Mouse (Mus musculus): ENCODE measurements around the gene Tmem221. TPM values are rescaled to one million over a fixed set of nuclear protein-coding genes. Genes with fewer than 3 reads are reported as not detected.

Gene Tmem221
- total and polyA plus RNA-seq, 3 experiments, result 1.7 to 5.1 TPM; not detected in 1

DNA sequence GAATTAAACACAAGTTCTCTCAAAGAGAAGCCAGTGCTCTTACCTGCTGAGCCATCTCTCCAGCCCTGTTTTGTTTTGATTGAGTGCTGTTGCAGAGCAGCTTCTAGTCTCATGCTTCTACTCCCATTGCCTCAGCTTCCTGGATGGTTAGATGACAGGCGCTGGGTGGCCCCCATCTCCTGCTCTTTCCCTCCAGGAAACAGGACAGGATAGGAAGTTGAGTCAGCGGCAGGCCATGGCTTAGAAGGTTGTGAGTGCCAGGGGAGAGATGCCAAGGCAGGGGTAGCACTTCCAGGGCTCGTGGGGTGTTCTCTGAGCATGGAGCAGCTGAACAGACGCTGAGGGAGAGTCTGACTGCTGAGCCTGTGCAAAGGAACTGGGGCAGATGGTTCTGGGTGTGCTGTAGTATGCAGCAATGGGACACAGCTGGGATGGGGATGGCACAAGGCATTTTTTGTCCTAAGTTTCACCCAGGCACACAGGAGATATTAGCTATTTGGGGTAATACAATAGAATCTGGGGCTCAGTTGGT is 19.3 kb upstream of the Tmem221 start:
- Histone ChIP-seq H3K36me3 (ENCODE audit: control insufficient read depth in 1 of 2, insufficient read depth in 2 of 2, low read length in 2 of 2) (no peaks in the 10 kb centered on the region), H3K4me3 (ENCODE audit: control insufficient read depth in 1 of 2, insufficient read depth in 1 of 2, low read depth in 2 of 2, low read length in 2 of 2) (no peak overlapping the region), H3K9ac (ENCODE audit: control insufficient read depth, low read depth, low read length, poor library complexity, severe bottlenecking) (no peak overlapping the region), H3K79me2 (ENCODE audit: control insufficient read depth, insufficient read depth, low read length, poor library complexity) (no peaks in the 10 kb centered on the region), H3K9me3 (replicated peaks; ENCODE audit: insufficient read depth, low read length) (no peaks in the 10 kb centered on the region), H3K27me3 (ENCODE audit: control insufficient read depth in 1 of 2, insufficient read depth in 2 of 2, low read length in 2 of 2) (no peaks in the 10 kb centered on the region; a peak in 2 of 4 replicates), H3K27ac (ENCODE audit: control insufficient read depth, low read depth, low read length) (no peak overlapping the region), H3K4me1 (ENCODE audit: control insufficient read depth in 1 of 2, insufficient read depth in 2 of 2, low read length in 2 of 2) (0 out of 4 replicates have a peak, but pooled peaks cover 0 to 4% of the 10 kb centered on the region in 2 experiments)
- TF ChIP-seq SIN3A (IDR thresholded peaks at IDR 0.05; ENCODE audit: low read length), result no peak
- TF ChIP-seq POLR2AphosphoS5 (IDR thresholded peaks at IDR 0.05; ENCODE audit: borderline replicate concordance, low read depth, low read length), result no peak
- TF ChIP-seq GABPA (IDR thresholded peaks at IDR 0.05; ENCODE audit: low read depth, low read length), result no peak
- TF ChIP-seq CHD2 (IDR thresholded peaks at IDR 0.05; ENCODE audit: low read length), result no peak
- no peak for TF ChIP-seq USF1 (IDR thresholded peaks at IDR 0.05; ENCODE audit: low read depth, low read length)
- no peak for TF ChIP-seq POLR2A (IDR thresholded peaks at IDR 0.05; ENCODE audit: control insufficient read depth in 1 of 2, insufficient read depth in 1 of 2, low read depth in 1 of 2, low read length in 2 of 2, poor library complexity in 1 of 2)
- TF ChIP-seq RCOR1 (IDR thresholded peaks at IDR 0.05; ENCODE audit: low read depth, low read length), result no peak
- no peak for TF ChIP-seq RAD21 (IDR thresholded peaks at IDR 0.05; ENCODE audit: low read depth, low read length)
- no peak for TF ChIP-seq NRF1 (IDR thresholded peaks at IDR 0.05; ENCODE audit: insufficient read depth, low read depth, low read length, poor library complexity, severe bottlenecking)
- no peak for TF ChIP-seq MYC (IDR thresholded peaks at IDR 0.05; ENCODE audit: low read depth, low read length)
- no peak for TF ChIP-seq POLR2AphosphoS2 (IDR thresholded peaks at IDR 0.05; ENCODE audit: low read length)
- TF ChIP-seq SMC3 (IDR thresholded peaks at IDR 0.05; ENCODE audit: low read depth, low read length), result no peak
- no peak for TF ChIP-seq E2F4 (IDR thresholded peaks at IDR 0.05; ENCODE audit: borderline replicate concordance, low read depth, low read length)
- TF ChIP-seq MEF2A (IDR thresholded peaks at IDR 0.05; ENCODE audit: extremely low read depth, insufficient replicate concordance, low read depth, low read length, poor library complexity, severe bottlenecking), result no peak
- TF ChIP-seq ZC3H11A (IDR thresholded peaks at IDR 0.05; ENCODE audit: low read depth, low read length), result no peak
- TF ChIP-seq CHD1 (IDR thresholded peaks at IDR 0.05; ENCODE audit: low read depth, low read length), result no peak
- TF ChIP-seq ELF1 (IDR thresholded peaks at IDR 0.05; ENCODE audit: low read depth, low read length), result no peak
- TF ChIP-seq MAZ (IDR thresholded peaks at IDR 0.05; ENCODE audit: low read depth, low read length), result no peak
- TF ChIP-seq TBP (IDR thresholded peaks at IDR 0.05; ENCODE audit: low read depth, low read length), result no peak
- no peak for TF ChIP-seq MXI1 (IDR thresholded peaks at IDR 0.05; ENCODE audit: low read depth, low read length)
- DNase-seq (ENCODE audit: low read depth, low spot score), result no peak

DNA sequence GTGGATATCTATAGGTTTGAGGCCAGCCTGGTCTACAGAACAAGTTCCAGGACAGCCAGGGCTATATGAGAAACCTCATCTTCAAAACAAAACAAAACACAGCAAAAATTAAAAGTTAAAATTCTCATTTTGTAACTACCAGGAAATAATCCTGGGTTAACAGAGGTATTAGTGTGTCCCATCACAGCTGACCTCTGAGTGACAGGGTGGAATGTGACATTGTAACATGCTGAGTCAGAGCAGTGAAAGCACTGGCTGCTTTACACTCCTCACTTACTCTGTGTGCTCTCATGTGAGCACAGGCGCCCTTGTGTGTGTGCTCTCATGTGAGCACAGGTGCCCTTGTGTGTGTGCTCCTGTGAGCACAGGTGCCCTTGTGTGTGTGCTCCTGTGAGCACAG is 16.3 kb upstream of the Tmem221 start:
- H3K27me3 ChIP-seq (ENCODE audit: control insufficient read depth in 1 of 2, insufficient read depth in 2 of 2, low read length in 2 of 2), result no peaks in the 10 kb centered on the region; a peak in 2 of 4 replicates
- no peak overlapping the region for H3K9ac ChIP-seq (ENCODE audit: control insufficient read depth, low read depth, low read length, poor library complexity, severe bottlenecking)
- H3K4me3 ChIP-seq (ENCODE audit: control insufficient read depth in 1 of 2, insufficient read depth in 1 of 2, low read depth in 2 of 2, low read length in 2 of 2), result no peak overlapping the region
- 0 out of 4 replicates have a peak, but pooled peaks cover 0 to 4% of the 10 kb centered on the region in 2 experiments for H3K4me1 ChIP-seq (ENCODE audit: control insufficient read depth in 1 of 2, insufficient read depth in 2 of 2, low read length in 2 of 2)
- TF ChIP-seq MXI1 (IDR thresholded peaks at IDR 0.05; ENCODE audit: low read depth, low read length), result no peak
- no peak for TF ChIP-seq NELFE (IDR thresholded peaks at IDR 0.05; ENCODE audit: low read depth, low read length)
- no peak for TF ChIP-seq GATA1 (IDR thresholded peaks at IDR 0.05; ENCODE audit: low read depth, low read length)
- no peak for TF ChIP-seq GABPA (IDR thresholded peaks at IDR 0.05; ENCODE audit: low read depth, low read length)
- no peak for TF ChIP-seq MAFK (IDR thresholded peaks at IDR 0.05; ENCODE audit: borderline replicate concordance, low read depth, low read length)
- TF ChIP-seq MYB (IDR thresholded peaks at IDR 0.05; ENCODE audit: low read depth, low read length), result no peak
- no peak for TF ChIP-seq MAZ (IDR thresholded peaks at IDR 0.05; ENCODE audit: low read depth, low read length)
- TF ChIP-seq NRF1 (IDR thresholded peaks at IDR 0.05; ENCODE audit: insufficient read depth, low read depth, low read length, poor library complexity, severe bottlenecking), result no peak
- TF ChIP-seq CTCF (IDR thresholded peaks at IDR 0.05 in 2 of 3, conservative IDR thresholded peaks at IDR 0.05 in 1 of 3; ENCODE audit: control insufficient read depth in 1 of 3, insufficient read depth in 1 of 3, low read depth in 2 of 3, low read length in 3 of 3, poor library complexity in 1 of 3, severe bottlenecking in 1 of 3), result no peak
- no peak for TF ChIP-seq MEF2A (IDR thresholded peaks at IDR 0.05; ENCODE audit: extremely low read depth, insufficient replicate concordance, low read depth, low read length, poor library complexity, severe bottlenecking)
- no peak for TF ChIP-seq POLR2A (IDR thresholded peaks at IDR 0.05; ENCODE audit: control insufficient read depth in 1 of 2, insufficient read depth in 1 of 2, low read depth in 1 of 2, low read length in 2 of 2, poor library complexity in 1 of 2)
- no peak for TF ChIP-seq ZKSCAN1 (IDR thresholded peaks at IDR 0.05; ENCODE audit: low read depth, low read length)
- no peak for TF ChIP-seq MYC (IDR thresholded peaks at IDR 0.05; ENCODE audit: low read depth, low read length)
- TF ChIP-seq RAD21 (IDR thresholded peaks at IDR 0.05; ENCODE audit: low read depth, low read length), result no peak
- TF ChIP-seq ZMIZ1 (IDR thresholded peaks at IDR 0.05; ENCODE audit: low read depth, low read length), result no peak
- no peak for DNase-seq (ENCODE audit: low read depth, low spot score)
- H3K36me3 ChIP-seq (ENCODE audit: control insufficient read depth in 1 of 2, insufficient read depth in 2 of 2, low read length in 2 of 2), result no peaks in the 10 kb centered on the region
- no peaks in the 10 kb centered on the region for H3K79me2 ChIP-seq (ENCODE audit: control insufficient read depth, insufficient read depth, low read length, poor library complexity)
- H3K9me3 ChIP-seq (replicated peaks; ENCODE audit: insufficient read depth, low read length), result no peaks in the 10 kb centered on the region
- no peak overlapping the region for H3K27ac ChIP-seq (ENCODE audit: control insufficient read depth, low read depth, low read length)
